Mouse (Mus musculus) kidney, adult 2 months (tissue): ENCODE results near the gene Tmem205.

ENCODE experiments used
- CTCF ChIP-seq: fragments of 200-500 bp; conservative IDR thresholded peaks from 2 replicates; pipeline ENCODE4 v1.5.1; 2011; ENCODE audit warnings: low read depth, mild to moderate bottlenecking, control low read depth, low read length, moderate library complexity, mixed read lengths; ENCODE audit not compliant: insufficient read depth, insufficient read length
- POLR2A ChIP-seq: fragments of 200-500 bp; IDR thresholded peaks from one replicate; pipeline ENCODE4 v1.6.1; 2011; ENCODE audit warnings: low read depth, low read length, control low read depth

DNA sequence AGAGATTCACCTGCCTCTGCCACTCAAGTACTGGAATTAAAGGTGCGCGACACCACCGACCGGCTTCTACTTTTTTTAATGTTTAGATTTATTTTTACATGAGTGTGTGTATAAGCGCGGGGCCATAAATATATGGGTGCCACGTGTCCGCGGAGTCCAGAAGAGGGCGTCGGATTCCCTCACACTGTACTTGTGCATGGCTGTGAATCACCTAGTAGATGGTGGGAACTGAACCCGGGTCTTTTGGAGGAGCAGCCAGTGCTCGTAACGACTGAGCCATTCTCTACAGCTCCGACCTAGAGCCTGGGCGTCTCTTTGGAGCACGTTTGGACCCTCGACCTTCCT lies 27.8 kb upstream of the Tmem205 start:
- TF ChIP-seq POLR2A = no peak
- TF ChIP-seq CTCF = peak; percentile 42
